27 mouse cellular contexts compared by ENCODE assay signal in genomic region chr4:84995520-84996348, GRCm38 (mm10).
A peak's percentile ranks its signal among the peaks of the same experiment; 100 is the strongest.
DNase-seq lines count a peak whose midpoint lies in the region; ATAC-seq lines count a peak whose summit lies in the region.
"Had no signal": no experiment of that assay in that cellular context is flagged by ENCODE, and none has a peak within 500 bp of the region (broad histone marks: within the 10 kb centered on the region; RNA-seq: fewer than 3 reads in every experiment).

No protein-coding gene starts in this region.

- no peak overlapping the region for H3K27ac ChIP-seq in midbrain, embryonic 12.5 days (replicated peaks)
- no peak overlapping the region for H3K27ac ChIP-seq in midbrain, embryonic 10.5 days (replicated peaks)
- no peak overlapping the region for H3K27ac ChIP-seq in hindbrain, embryonic 10.5 days
- no peak overlapping the region for H3K27ac ChIP-seq in kidney, embryonic 14.5 days (ENCODE audit: low read depth, low read length)
- H3K27ac ChIP-seq: embryonic facial prominence, embryonic 15.5 days; heart, embryonic 15.5 days; hindbrain, embryonic 14.5 days; limb, embryonic 12.5 days had no signal

- no peaks in the 10 kb centered on the region for H3K27me3 ChIP-seq in midbrain, embryonic 12.5 days
- no peaks in the 10 kb centered on the region for H3K27me3 ChIP-seq in midbrain, embryonic 10.5 days (ENCODE audit: low read depth, poor library complexity, severe bottlenecking)
- H3K27me3 ChIP-seq in hindbrain, embryonic 10.5 days (ENCODE audit: insufficient read depth, poor library complexity, severe bottlenecking): no peaks in the 10 kb centered on the region
- no peaks in the 10 kb centered on the region for H3K27me3 ChIP-seq in kidney, embryonic 14.5 days (ENCODE audit: control insufficient read depth, insufficient read depth, low read length)
- H3K27me3 ChIP-seq: embryonic facial prominence, embryonic 15.5 days; heart, embryonic 15.5 days; limb, embryonic 12.5 days had no signal

- H3K9ac ChIP-seq in midbrain, embryonic 12.5 days (replicated peaks): no peak overlapping the region
- H3K9ac ChIP-seq in kidney, embryonic 14.5 days (ENCODE audit: low read depth, low read length): no peak overlapping the region
- H3K9ac ChIP-seq: embryonic facial prominence, embryonic 15.5 days; heart, embryonic 15.5 days; hindbrain, embryonic 14.5 days; limb, embryonic 12.5 days had no signal

- peak; percentile 38; the same call in 1 of the 2 replicates for ATAC-seq in midbrain, embryonic 12.5 days (ENCODE audit: low FRiP score, low read depth)
- no peak for ATAC-seq in kidney, embryonic 14.5 days (ENCODE audit: low FRiP score, low TSS enrichment)
- ATAC-seq: activated CD4-positive, CD25-positive, alpha-beta regulatory T cell, adult 4 months; inflammation-experienced regulatory T-cells, adult 6 months had no signal

- 73% methylated on average over 10 of the region's 10 CpGs for WGBS in midbrain, embryonic 12.5 days
- WGBS in midbrain, embryonic 10.5 days: 74% methylated on average over 10 of the region's 10 CpGs
- 64% methylated on average over 10 of the region's 10 CpGs for WGBS in hindbrain, embryonic 10.5 days
- 78% methylated on average over 10 of the region's 10 CpGs for WGBS in kidney, embryonic 14.5 days

- peak; percentile 14 for DNase-seq in embryo, embryonic 10.5 days (ENCODE audit: low spot score)
- no peak for DNase-seq in embryo, embryonic 11 days
- no peak for DNase-seq in midbrain, embryonic 10.5 days (ENCODE audit: low spot score)
- peak; percentile 40 to 42 for DNase-seq in right cerebral cortex, adult 2 months (ENCODE audit: low spot score in 2 of 2)
- no peak for DNase-seq in right cerebral cortex, postnatal 25 days
- DNase-seq in hindbrain, embryonic 10.5 days (ENCODE audit: low spot score): no peak
- DNase-seq: adrenal gland, adult 8-10 months; cerebellum, adult 2 months; cerebellum, postnatal 36 days; heart, postnatal 36 days; kidney, adult 2 months; kidney, postnatal 10 days; lung, adult 18-20 months; lung, postnatal 10 days; thymus, adult 2 months; thymus, postnatal 4 days had no signal

- H3K4me2 ChIP-seq in midbrain, embryonic 12.5 days (replicated peaks): no peak overlapping the region
- no peak overlapping the region for H3K4me2 ChIP-seq in kidney, embryonic 14.5 days (replicated peaks; ENCODE audit: low read depth, low read length)
- H3K4me2 ChIP-seq: embryonic facial prominence, embryonic 15.5 days; heart, embryonic 15.5 days; hindbrain, embryonic 14.5 days; limb, embryonic 12.5 days; liver, embryonic 11.5 days; midbrain, embryonic 11.5 days had no signal

- H3K4me3 ChIP-seq in midbrain, embryonic 12.5 days: no peak overlapping the region
- no peak overlapping the region for H3K4me3 ChIP-seq in midbrain, embryonic 10.5 days
- H3K4me3 ChIP-seq in hindbrain, embryonic 10.5 days: no peak overlapping the region
- H3K4me3 ChIP-seq in kidney, embryonic 14.5 days (ENCODE audit: low read length): no peak overlapping the region
- H3K4me3 ChIP-seq: embryonic facial prominence, embryonic 15.5 days; heart, embryonic 15.5 days; limb, embryonic 12.5 days; myocyte had no signal

- peaks cover 5% of the 10 kb centered on the region; the same call in 1 of the 2 replicates for H3K4me1 ChIP-seq in midbrain, embryonic 12.5 days
- H3K4me1 ChIP-seq in midbrain, embryonic 10.5 days: no peaks in the 10 kb centered on the region
- H3K4me1 ChIP-seq in hindbrain, embryonic 10.5 days (replicated peaks): no peaks in the 10 kb centered on the region
- no peaks in the 10 kb centered on the region for H3K4me1 ChIP-seq in kidney, embryonic 14.5 days (ENCODE audit: control insufficient read depth, insufficient read depth, low read length)
- H3K4me1 ChIP-seq: embryonic facial prominence, embryonic 15.5 days; heart, embryonic 15.5 days; limb, embryonic 12.5 days had no signal

- no peaks in the 10 kb centered on the region for H3K36me3 ChIP-seq in midbrain, embryonic 12.5 days
- no peaks in the 10 kb centered on the region for H3K36me3 ChIP-seq in midbrain, embryonic 10.5 days
- H3K36me3 ChIP-seq in hindbrain, embryonic 10.5 days: no peaks in the 10 kb centered on the region
- no peaks in the 10 kb centered on the region for H3K36me3 ChIP-seq in kidney, embryonic 14.5 days (ENCODE audit: control insufficient read depth, insufficient read depth, low read length)
- H3K36me3 ChIP-seq: embryonic facial prominence, embryonic 15.5 days; heart, embryonic 15.5 days; limb, embryonic 12.5 days had no signal

- no peaks in the 10 kb centered on the region for H3K9me3 ChIP-seq in midbrain, embryonic 12.5 days
- H3K9me3 ChIP-seq in midbrain, embryonic 10.5 days (replicated peaks): no peaks in the 10 kb centered on the region
- no peaks in the 10 kb centered on the region for H3K9me3 ChIP-seq in hindbrain, embryonic 10.5 days
- H3K9me3 ChIP-seq in kidney, embryonic 14.5 days (ENCODE audit: control insufficient read depth, low read length): no peaks in the 10 kb centered on the region
- H3K9me3 ChIP-seq: embryonic facial prominence, embryonic 15.5 days; heart, embryonic 15.5 days; limb, embryonic 12.5 days had no signal

Comparison
In these comparisons a context has a peak if more than half of its experiments do, and no peak if none do; other contexts are left out.
1. DNase-seq: peak in embryo, embryonic 10.5 days (single experiment) and right cerebral cortex, adult 2 months (2 of 2); none in embryo, embryonic 11 days (single experiment), midbrain, embryonic 10.5 days (single experiment), right cerebral cortex, postnatal 25 days (single experiment) and hindbrain, embryonic 10.5 days (single experiment).